Mouse (Mus musculus): ENCODE measurements around the gene Gpr155. TPM values are rescaled to one million over a fixed set of nuclear protein-coding genes. Genes with fewer than 3 reads are reported as not detected.

The Gpr155 gene
- polyA plus RNA-seq (2016; fragmentation: Nextera tagmentation; extraction: Ambion mirVana): 4.9 and 5.8 TPM in 2 replicates

DNA sequence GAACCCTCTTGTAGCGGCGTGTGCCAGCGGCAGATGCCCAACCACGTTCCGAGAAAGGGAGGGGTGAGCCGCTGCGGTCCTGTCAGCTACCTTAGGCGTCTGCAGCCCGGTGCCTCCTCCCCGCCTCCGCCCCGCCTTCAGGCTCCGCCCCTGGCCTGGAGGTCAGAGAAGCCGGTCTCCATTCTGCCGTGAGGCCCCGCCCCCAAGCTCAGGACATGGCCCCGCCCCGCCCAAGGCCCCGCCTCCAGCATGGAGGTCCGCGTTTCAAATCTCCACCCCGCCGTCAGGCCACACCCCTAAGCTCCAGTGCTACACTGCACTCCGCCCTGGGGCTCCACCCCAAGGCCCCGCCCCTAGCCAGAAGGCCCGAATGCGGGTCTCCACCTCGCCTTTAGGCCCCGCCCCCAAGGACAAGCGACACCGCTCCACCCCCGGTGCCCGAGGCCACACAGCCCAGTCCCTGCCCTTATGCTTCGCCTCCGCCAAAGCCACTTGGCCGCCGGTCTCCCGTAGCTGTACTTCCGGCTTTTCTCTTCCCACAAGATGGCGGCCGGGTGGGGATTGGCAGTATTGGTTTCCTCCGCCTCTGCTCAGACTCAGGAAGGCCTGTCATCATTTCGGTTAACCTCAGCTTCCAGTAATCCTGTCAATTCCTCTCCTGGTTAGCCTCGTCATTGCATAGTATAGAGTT lies at the start of gene Gpr155:
Gene Gpr155 (minus strand): TSS at position 217 of the 691 bp plus-strand sequence.
- Histone ChIP-seq H3K9ac (peak within 1 kb of the TSS; percentile 82), H3K27me3 (replicated peaks) (no peaks in the 10 kb centered on the region), H3K36me3 (no peaks in the 10 kb centered on the region), H3K27ac (ENCODE audit: poor library complexity, severe bottlenecking) (peak within 1 kb of the TSS; percentile 77), H3K9me3 (replicated peaks) (no peaks in the 10 kb centered on the region), H3K4me1 (replicated peaks) (peaks cover 6% of the 10 kb centered on the region; the same call in 1 of the 2 replicates), H3K4me3 (peak within 1 kb of the TSS; percentile 78), H3K4me2 (peak within 1 kb of the TSS; percentile 100)
- ATAC-seq (ENCODE audit: insufficient number of reproducible peaks, low FRiP score): peak; percentile 100
- WGBS: under 1% methylated on average over 37 of the region's 44 CpGs

GRCm38 (mm10) chr2:73435847-73436246 lies 49.5 kb upstream of the Gpr155 start:
- no peak overlapping the region for H3K4me2 ChIP-seq
- peaks cover 59% of the 10 kb centered on the region for H3K36me3 ChIP-seq
- no peak overlapping the region for H3K9ac ChIP-seq
- H3K27ac ChIP-seq (ENCODE audit: poor library complexity, severe bottlenecking): no peak overlapping the region
- no peak for ATAC-seq (ENCODE audit: insufficient number of reproducible peaks, low FRiP score)
- 0 out of 2 replicates have a peak, but pooled peaks cover 4% of the 10 kb centered on the region for H3K4me1 ChIP-seq (replicated peaks)
- H3K4me3 ChIP-seq: no peak overlapping the region
- no peaks in the 10 kb centered on the region for H3K27me3 ChIP-seq (replicated peaks)
- no peaks in the 10 kb centered on the region for H3K9me3 ChIP-seq (replicated peaks)
- WGBS: 92% methylated on average over 2 of the region's 2 CpGs

DNA sequence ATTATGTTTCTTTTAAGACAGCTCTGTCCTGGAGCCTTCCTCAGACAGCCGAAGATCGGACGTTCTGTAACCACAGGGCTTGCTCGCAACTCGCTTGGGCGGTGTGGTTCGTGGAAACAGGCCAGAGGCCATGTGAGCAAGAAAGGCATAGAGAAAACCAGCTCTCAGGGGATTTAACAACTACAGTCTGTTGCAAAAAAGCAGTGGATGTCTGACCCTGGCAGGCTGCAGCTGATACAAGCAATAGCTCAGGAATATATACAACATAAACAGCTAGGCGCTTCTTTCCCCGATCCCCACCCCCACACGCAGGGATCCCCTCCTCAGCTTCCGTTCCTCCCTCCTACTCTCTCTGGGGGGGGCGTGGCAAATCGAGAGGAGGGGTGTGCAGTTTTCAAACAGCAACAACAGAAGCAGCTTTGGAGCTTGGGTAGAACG lies 45.6 kb upstream of the Gpr155 start:
- H3K4me3 ChIP-seq: peak overlapping the region; percentile 27; the same call in 1 of the 2 replicates
- 0 out of 2 replicates have a peak, but pooled peaks have one; percentile 18 for ATAC-seq (ENCODE audit: insufficient number of reproducible peaks, low FRiP score)

DNA sequence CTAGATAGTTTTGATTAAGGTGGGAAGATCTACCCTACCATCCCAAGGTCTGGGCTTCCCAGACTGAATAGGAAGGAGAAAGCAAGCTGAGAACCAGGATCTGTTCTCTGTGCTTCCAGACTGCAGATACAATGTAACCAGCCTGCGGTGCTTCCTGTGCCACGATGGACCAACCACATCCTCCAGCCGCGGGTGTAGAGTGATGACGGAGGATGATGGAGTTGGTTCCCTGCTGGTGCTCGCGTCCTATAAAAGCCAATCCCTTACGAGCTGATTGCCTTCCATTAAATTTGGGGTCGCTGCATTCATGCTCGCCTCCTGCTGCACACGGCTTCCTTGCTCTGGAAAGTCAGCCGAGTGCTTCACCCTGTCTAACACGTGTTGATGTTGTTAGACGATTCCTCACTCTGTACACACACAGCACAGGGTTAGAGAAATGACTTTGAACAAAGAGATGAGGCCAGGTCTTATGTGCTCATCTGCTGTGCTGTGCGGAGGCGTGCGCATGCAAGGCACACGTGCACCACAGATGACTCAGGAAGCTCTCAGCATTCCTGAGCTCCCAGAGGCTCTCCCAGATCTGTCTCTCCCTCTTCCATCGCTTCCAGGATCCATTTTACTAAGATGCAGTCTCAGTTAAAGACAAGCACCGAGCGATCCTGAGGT lies 42.6 kb upstream of the Gpr155 start:
- peaks cover 12% of the 10 kb centered on the region for H3K36me3 ChIP-seq
- WGBS: 55% methylated on average over 21 of the region's 21 CpGs
- no peak overlapping the region for H3K27ac ChIP-seq (ENCODE audit: poor library complexity, severe bottlenecking)
- H3K9me3 ChIP-seq (replicated peaks): no peaks in the 10 kb centered on the region
- H3K9ac ChIP-seq: no peak overlapping the region
- peaks cover 6% of the 10 kb centered on the region; the same call in 1 of the 2 replicates for H3K4me1 ChIP-seq (replicated peaks)
- H3K4me2 ChIP-seq: no peak overlapping the region
- no peaks in the 10 kb centered on the region for H3K27me3 ChIP-seq (replicated peaks)
- no peak overlapping the region for H3K4me3 ChIP-seq
- ATAC-seq (ENCODE audit: insufficient number of reproducible peaks, low FRiP score): no peak

More for the DNA sequence above, 45.6 kb upstream of the Gpr155 start:
- H3K9ac ChIP-seq: no peak overlapping the region
- WGBS: 32% methylated on average over 14 of the region's 14 CpGs
- H3K4me2 ChIP-seq: peak overlapping the region; percentile 51
- H3K27me3 ChIP-seq (replicated peaks): no peaks in the 10 kb centered on the region
- H3K27ac ChIP-seq (ENCODE audit: poor library complexity, severe bottlenecking): peak overlapping the region; percentile 28; the same call in 1 of the 2 replicates
- H3K4me1 ChIP-seq (replicated peaks): peaks cover 9% of the 10 kb centered on the region; the same call in 1 of the 2 replicates
- H3K36me3 ChIP-seq: peaks cover 33% of the 10 kb centered on the region
- no peaks in the 10 kb centered on the region for H3K9me3 ChIP-seq (replicated peaks)

GRCm38 (mm10) chr2:73427293-73427692 lies 40.9 kb upstream of the Gpr155 start:
- no peak overlapping the region for H3K4me2 ChIP-seq
- H3K4me1 ChIP-seq (replicated peaks): peaks cover 6% of the 10 kb centered on the region; the same call in 1 of the 2 replicates
- no peak for ATAC-seq (ENCODE audit: insufficient number of reproducible peaks, low FRiP score)
- WGBS: 35% methylated on average over 1 of the region's 1 CpGs
- H3K9me3 ChIP-seq (replicated peaks): no peaks in the 10 kb centered on the region
- no peak overlapping the region for H3K27ac ChIP-seq (ENCODE audit: poor library complexity, severe bottlenecking)
- no peak overlapping the region for H3K9ac ChIP-seq
- H3K27me3 ChIP-seq (replicated peaks): no peaks in the 10 kb centered on the region
- no peak overlapping the region for H3K4me3 ChIP-seq
- H3K36me3 ChIP-seq: no peaks in the 10 kb centered on the region; the same call in 1 of the 2 replicates

DNA sequence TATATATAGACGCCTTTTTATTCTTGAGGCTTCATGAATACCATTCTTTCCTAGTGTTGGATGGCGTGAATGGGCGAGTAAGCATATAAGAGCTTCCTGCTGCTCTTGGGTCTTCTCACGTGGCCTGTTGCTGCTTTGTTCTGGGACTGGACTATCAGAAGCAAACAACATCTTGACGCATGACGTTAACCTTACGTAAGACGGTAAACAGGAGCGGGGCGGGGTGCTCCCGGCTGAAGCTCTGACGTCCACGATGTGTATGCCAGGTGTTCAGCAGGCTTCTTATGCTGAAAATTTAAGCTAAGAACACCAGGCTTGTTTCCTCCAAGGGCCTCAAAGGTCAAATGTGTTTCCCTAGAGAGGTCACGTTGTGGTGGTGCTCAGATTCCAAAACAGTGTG lies 39.5 kb upstream of the Gpr155 start:
- WGBS: 75% methylated on average over 14 of the region's 14 CpGs
- no peak for ATAC-seq (ENCODE audit: insufficient number of reproducible peaks, low FRiP score)
- no peak overlapping the region for H3K9ac ChIP-seq
- H3K36me3 ChIP-seq: no peaks in the 10 kb centered on the region
- no peaks in the 10 kb centered on the region for H3K9me3 ChIP-seq (replicated peaks)
- H3K27ac ChIP-seq (ENCODE audit: poor library complexity, severe bottlenecking): no peak overlapping the region
- H3K4me1 ChIP-seq (replicated peaks): peaks cover 6% of the 10 kb centered on the region; the same call in 1 of the 2 replicates
- no peak overlapping the region for H3K4me2 ChIP-seq
- no peak overlapping the region for H3K4me3 ChIP-seq
- no peaks in the 10 kb centered on the region; the same call in 1 of the 2 replicates for H3K27me3 ChIP-seq (replicated peaks)

DNA sequence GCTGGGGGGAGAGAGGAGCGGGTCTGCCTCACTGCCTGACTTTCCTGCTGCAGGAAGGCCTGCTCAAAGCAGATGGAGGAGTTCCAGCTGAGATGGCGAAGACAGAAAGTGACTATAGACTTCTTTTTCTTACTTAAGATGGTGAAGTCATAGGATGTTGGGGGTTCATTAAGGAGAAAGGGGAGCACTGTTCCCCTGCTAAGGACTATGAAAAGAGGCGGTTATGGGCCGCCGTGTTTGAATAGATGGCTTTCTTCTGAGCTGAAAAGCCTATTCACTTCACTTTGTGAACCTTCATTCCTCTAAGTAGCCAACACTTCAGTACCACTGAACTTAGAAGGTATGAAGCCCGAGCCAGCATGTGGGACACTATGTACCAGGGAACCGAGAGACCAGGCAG lies 33.4 kb upstream of the Gpr155 start:
- ATAC-seq (ENCODE audit: insufficient number of reproducible peaks, low FRiP score): no peak
- Histone ChIP-seq H3K4me1 (replicated peaks) (peaks cover 7% of the 10 kb centered on the region), H3K4me2 (no peak overlapping the region), H3K4me3 (no peak overlapping the region), H3K36me3 (no peaks in the 10 kb centered on the region), H3K27ac (ENCODE audit: poor library complexity, severe bottlenecking) (no peak overlapping the region), H3K9me3 (replicated peaks) (no peaks in the 10 kb centered on the region), H3K9ac (no peak overlapping the region), H3K27me3 (replicated peaks) (no peaks in the 10 kb centered on the region; the same call in 1 of the 2 replicates)
- WGBS: 69% methylated on average over 7 of the region's 7 CpGs

- Histone ChIP-seq H3K9ac (no peak overlapping the region), H3K9me3 (replicated peaks) (no peaks in the 10 kb centered on the region), H3K27ac (ENCODE audit: poor library complexity, severe bottlenecking) (no peak overlapping the region), H3K4me2 (no peak overlapping the region), H3K36me3 (no peaks in the 10 kb centered on the region), H3K27me3 (replicated peaks) (no peaks in the 10 kb centered on the region; the same call in 1 of the 2 replicates), H3K4me1 (replicated peaks) (peaks cover 7% of the 10 kb centered on the region), H3K4me3 (no peak overlapping the region)
- WGBS: 43% methylated on average over 4 of the region's 4 CpGs
- ATAC-seq (ENCODE audit: insufficient number of reproducible peaks, low FRiP score): no peak
These were observed 32.9 kb upstream of the Gpr155 start for GRCm38 (mm10) chr2:73419285-73419684.

DNA sequence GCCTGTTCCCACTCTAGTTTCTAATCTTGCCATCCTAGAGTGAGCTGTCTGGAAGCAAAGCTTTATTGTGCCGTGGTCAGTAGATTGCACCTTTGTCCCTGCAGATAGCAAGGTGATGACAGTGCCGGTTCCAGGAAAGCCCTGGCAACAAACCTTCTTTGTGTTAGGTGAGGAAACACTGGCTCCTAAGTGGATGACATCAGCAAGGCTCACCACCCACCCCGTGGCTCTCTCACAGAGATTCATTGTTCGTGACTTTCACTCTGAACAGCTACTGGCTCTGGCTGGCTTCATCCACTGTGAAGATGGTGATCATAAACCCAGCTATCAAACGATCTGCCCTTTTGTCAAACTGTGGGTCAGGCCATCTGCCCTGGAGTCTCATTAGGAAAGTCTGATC lies 29.5 kb upstream of the Gpr155 start:
- H3K9ac ChIP-seq: no peak overlapping the region
- no peaks in the 10 kb centered on the region; the same call in 1 of the 2 replicates for H3K27me3 ChIP-seq (replicated peaks)
- H3K4me2 ChIP-seq: no peak overlapping the region
- no peaks in the 10 kb centered on the region for H3K9me3 ChIP-seq (replicated peaks)
- WGBS: 29% methylated on average over 5 of the region's 5 CpGs
- ATAC-seq (ENCODE audit: insufficient number of reproducible peaks, low FRiP score): no peak
- no peaks in the 10 kb centered on the region for H3K36me3 ChIP-seq
- H3K4me3 ChIP-seq: no peak overlapping the region
- peaks cover 11% of the 10 kb centered on the region for H3K4me1 ChIP-seq (replicated peaks)
- H3K27ac ChIP-seq (ENCODE audit: poor library complexity, severe bottlenecking): no peak overlapping the region

DNA sequence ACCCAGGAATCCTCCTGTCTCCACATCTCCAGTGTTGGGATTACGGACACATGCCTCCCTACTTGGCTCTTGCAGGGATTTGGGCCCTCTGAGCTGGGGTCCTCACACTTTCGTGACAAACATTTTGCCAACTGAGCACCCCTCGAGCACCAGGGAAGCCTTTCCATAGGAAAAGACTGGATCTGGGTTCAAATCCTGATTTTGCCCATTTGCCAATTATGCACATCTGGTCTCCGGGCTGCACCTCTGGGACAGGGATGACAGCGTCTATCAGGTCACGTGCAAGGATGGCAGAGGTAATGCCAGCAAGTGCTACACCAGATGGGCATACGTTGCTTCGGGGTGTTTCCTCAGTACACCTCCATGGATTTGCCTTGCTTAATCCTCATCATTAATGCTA lies 23.7 kb upstream of the Gpr155 start:
- whole genome bisulfite sequencing: 88% methylated on average over 8 of the region's 8 CpGs
- H3K27me3 ChIP-seq (replicated peaks): no peaks in the 10 kb centered on the region
- H3K4me1 ChIP-seq (replicated peaks): 0 out of 2 replicates have a peak, but pooled peaks cover 5% of the 10 kb centered on the region
- H3K4me3 ChIP-seq: no peak overlapping the region
- no peaks in the 10 kb centered on the region for H3K36me3 ChIP-seq
- H3K9ac ChIP-seq: no peak overlapping the region
- H3K27ac ChIP-seq (ENCODE audit: poor library complexity, severe bottlenecking): no peak overlapping the region
- no peak overlapping the region for H3K4me2 ChIP-seq
- no peak for ATAC-seq (ENCODE audit: insufficient number of reproducible peaks, low FRiP score)
- 0 out of 2 replicates have a peak, but pooled peaks cover 2% of the 10 kb centered on the region for H3K9me3 ChIP-seq (replicated peaks)

GRCm38 (mm10) chr2:73407662-73408061 lies 21.3 kb upstream of the Gpr155 start:
- Histone ChIP-seq H3K9me3 (replicated peaks) (0 out of 2 replicates have a peak, but pooled peaks cover 5% of the 10 kb centered on the region), H3K27ac (ENCODE audit: poor library complexity, severe bottlenecking) (no peak overlapping the region), H3K36me3 (no peaks in the 10 kb centered on the region), H3K4me3 (no peak overlapping the region), H3K27me3 (replicated peaks) (no peaks in the 10 kb centered on the region), H3K4me1 (replicated peaks) (no peaks in the 10 kb centered on the region), H3K4me2 (no peak overlapping the region), H3K9ac (no peak overlapping the region)
- ATAC-seq (ENCODE audit: insufficient number of reproducible peaks, low FRiP score): no peak
- WGBS: 60% methylated on average over 4 of the region's 4 CpGs

Measured in heart, embryonic 12.5 days (tissue).